9 mouse cellular contexts compared by ENCODE assay signal in the genomic region with DNA sequence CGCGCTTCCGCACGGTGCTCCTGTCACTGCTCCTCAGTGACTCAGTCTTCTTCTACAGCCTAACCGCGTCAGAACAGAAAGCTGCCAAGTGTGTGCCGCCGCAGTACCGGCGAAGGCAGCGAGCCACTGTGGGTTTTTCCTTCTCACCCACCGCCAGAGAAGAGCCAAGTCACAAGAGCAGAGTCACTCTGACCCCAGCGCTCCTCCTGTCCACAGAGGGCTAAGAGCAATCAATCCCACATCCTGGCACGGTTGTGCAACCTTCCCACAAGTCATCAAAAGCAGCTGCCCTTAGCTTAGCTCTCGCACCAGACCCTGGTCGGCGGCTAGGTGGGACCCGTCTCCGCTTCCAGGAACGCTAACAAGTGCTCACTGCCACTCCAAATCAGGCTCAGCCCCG. TPM values are rescaled to one million over a fixed set of nuclear protein-coding genes. Genes with fewer than 3 reads are reported as not detected.
DNase-seq lines count a peak whose midpoint lies in the region; ATAC-seq and TF ChIP-seq lines count a peak whose summit lies in the region.
"Had no signal": no experiment of that assay in that cellular context is flagged by ENCODE, and none has a peak within 500 bp of the region (broad histone marks: within the 10 kb centered on the region; RNA-seq: fewer than 3 reads in every experiment).

No protein-coding gene starts in this region.

- H3K4me1 ChIP-seq in heart, embryonic 10.5 days: peaks cover 48% of the 10 kb centered on the region
- peaks cover 4% of the 10 kb centered on the region; the same call in 1 of the 2 replicates for H3K4me1 ChIP-seq in kidney, adult 2 months (ENCODE audit: control insufficient read depth, insufficient read depth, low read length)

- intact Hi-C loops in heart, postnatal 25 days (cut with DNase I): no loop called here

- WGBS in heart, embryonic 10.5 days: 80% methylated on average over 21 of the region's 21 CpGs
- WGBS in kidney, adult 2 months: 78% methylated on average over 21 of the region's 21 CpGs

- no peak for TF ChIP-seq POLR2A in kidney, adult 2 months (IDR thresholded peaks at IDR 0.05; ENCODE audit: low read depth, low read length)

- no peak for DNase-seq in heart, embryonic 10.5 days (ENCODE audit: low spot score)
- no peak for DNase-seq in heart, postnatal 25 days (ENCODE audit: low spot score)
- peak; percentile 33 for DNase-seq in Muller cell, postnatal 12 days (ENCODE audit: inconsistent ontology term)
- peak; percentile 62 for DNase-seq in lung, postnatal 14 days
- no peak for DNase-seq in kidney, adult 2 months
- DNase-seq in cerebellum, adult 18-20 months: no peak
- no peak for DNase-seq in MN1 (ENCODE audit: low spot score)

- no peak for TF ChIP-seq CTCF in kidney, adult 2 months (conservative IDR thresholded peaks at IDR 0.05; ENCODE audit: insufficient read depth, insufficient read length, low read depth, low read length)

- peak overlapping the region; percentile 52; the same call in 1 of the 2 replicates for H3K27ac ChIP-seq in heart, embryonic 10.5 days
- no peak overlapping the region for H3K27ac ChIP-seq in kidney, adult 2 months (ENCODE audit: insufficient read depth, low read depth, low read length)
- H3K27ac ChIP-seq: midbrain, embryonic 13.5 days had no signal

- peak; percentile 91 for ATAC-seq in granulocyte monocyte progenitor cell, adult 5-6 weeks (replicated peaks; ENCODE audit: poor library complexity, severe bottlenecking)
- ATAC-seq: midbrain, embryonic 13.5 days had no signal

- H3K4me3 ChIP-seq in heart, embryonic 10.5 days: peak overlapping the region; percentile 29
- no peak overlapping the region for H3K4me3 ChIP-seq in kidney, adult 2 months (ENCODE audit: insufficient read depth, low read depth, low read length)
- H3K4me3 ChIP-seq: midbrain, embryonic 13.5 days had no signal

- no peaks in the 10 kb centered on the region for H3K27me3 ChIP-seq in heart, embryonic 10.5 days (ENCODE audit: insufficient read depth, poor library complexity, severe bottlenecking)
- no peaks in the 10 kb centered on the region for H3K27me3 ChIP-seq in kidney, adult 2 months (replicated peaks; ENCODE audit: control insufficient read depth, insufficient read depth, low read length)
- H3K27me3 ChIP-seq: midbrain, embryonic 13.5 days had no signal

- H3K9me3 ChIP-seq in heart, embryonic 10.5 days: no peaks in the 10 kb centered on the region
- H3K9me3 ChIP-seq: midbrain, embryonic 13.5 days had no signal

- peaks cover 5% of the 10 kb centered on the region; the same call in 1 of the 2 replicates for H3K36me3 ChIP-seq in heart, embryonic 10.5 days
- no peaks in the 10 kb centered on the region for H3K36me3 ChIP-seq in kidney, adult 2 months (ENCODE audit: control insufficient read depth, insufficient read depth, low read length)

RNA-seq across cellular contexts. Expression of gene Fbxo31, which starts 8.3 kb away (rescaled TPM):
- polyA plus RNA-seq in heart, embryonic 10.5 days (2016; fragmentation: Nextera tagmentation; extraction: Ambion mirVana): 10.9 and 17.0 TPM in 2 replicates
- total RNA-seq in heart, postnatal 25 days (2021): 100 to 1,000 TPM in 1 of 2 experiments, 10 to 100 TPM in 1; 93.0 to 105 TPM
- total RNA-seq in granulocyte monocyte progenitor cell, adult 5-6 weeks (2014; fragmentation: Nextera tagmentation): 6.8 and 17.9 TPM in 2 replicates
- total RNA-seq in granulocyte monocyte progenitor cell, adult 5-6 weeks (2017): 6.2 and 7.8 TPM in 2 replicates
- 16.2 and 16.4 TPM in 2 replicates for polyA plus RNA-seq in kidney, adult 2 months (2012; rRNA removed)

RNA-seq across cellular contexts. Expression of gene Map1lc3b, which starts 19.8 kb away (rescaled TPM):
- 167 and 170 TPM in 2 replicates for polyA plus RNA-seq in heart, embryonic 10.5 days (2016; fragmentation: Nextera tagmentation; extraction: Ambion mirVana)
- total RNA-seq in heart, postnatal 25 days (2021): 100 to 1,000 TPM; 231 to 247 TPM
- 77.9 and 84.4 TPM in 2 replicates for total RNA-seq in granulocyte monocyte progenitor cell, adult 5-6 weeks (2014; fragmentation: Nextera tagmentation)
- 68.5 and 77.1 TPM in 2 replicates for total RNA-seq in granulocyte monocyte progenitor cell, adult 5-6 weeks (2017)
- polyA plus RNA-seq in kidney, adult 2 months (2012; rRNA removed): 130 and 155 TPM in 2 replicates

RNA-seq across cellular contexts. Expression of gene 1700018B08Rik, which starts 26.2 kb away (rescaled TPM):
- polyA plus RNA-seq in heart, embryonic 10.5 days (2016; fragmentation: Nextera tagmentation; extraction: Ambion mirVana): not detected in 2 replicates
- total RNA-seq in heart, postnatal 25 days (2021): not detected
- not detected in 2 replicates for total RNA-seq in granulocyte monocyte progenitor cell, adult 5-6 weeks (2014; fragmentation: Nextera tagmentation)
- not detected in 2 replicates for total RNA-seq in granulocyte monocyte progenitor cell, adult 5-6 weeks (2017)
- 0.22 TPM in 1 of 2 replicates, not detected in the other for polyA plus RNA-seq in kidney, adult 2 months (2012; rRNA removed)
- polyA plus RNA-seq: midbrain, embryonic 13.5 days had no signal

Comparison
In these comparisons a context has a peak if more than half of its experiments do, and no peak if none do; other contexts are left out.
1. DNase-seq: peak in Muller cell, postnatal 12 days (single experiment) and lung, postnatal 14 days (single experiment); none in heart, embryonic 10.5 days (single experiment), heart, postnatal 25 days (single experiment), kidney, adult 2 months (single experiment), cerebellum, adult 18-20 months (0 of 2) and MN1 (single experiment).
2. RNA of gene Fbxo31, which starts 8.3 kb away (total RNA-seq): 93.0 to 105 TPM in heart, postnatal 25 days; 6.2 to 17.9 TPM in granulocyte monocyte progenitor cell, adult 5-6 weeks; every median in the first group is over 4 times any median in the second.